Mouse (Mus musculus): ENCODE measurements around the gene Mypn.

GRCm38 (mm10) chr10:63154226-63154625 lies 49.5 kb downstream of the Mypn start:
- TF ChIP-seq CTCF (IDR thresholded peaks at IDR 0.05; ENCODE audit: control insufficient read depth, insufficient read depth, insufficient read length): no peak
- TF ChIP-seq MYOG (IDR thresholded peaks at IDR 0.05; ENCODE audit: control insufficient read depth, extremely low read depth, insufficient read length): no peak
- TF ChIP-seq MYOD1 (IDR thresholded peaks at IDR 0.05; ENCODE audit: control insufficient read depth, insufficient read length, low read depth): no peak
- no peak for TF ChIP-seq USF1 (IDR thresholded peaks at IDR 0.05; ENCODE audit: low read depth)
